Mouse (Mus musculus) neural tube, embryonic 11.5 days (tissue): ENCODE data around the gene Wdr5. TPM values are rescaled to one million over a fixed set of nuclear protein-coding genes. Genes with fewer than 3 reads are reported as not detected.

Experiments
- polyA plus RNA-seq: library from polyadenylated mRNA; unstranded; fragments of >200 nt; fragmentation: Nextera tagmentation; extraction: Ambion mirVana; gene quantifications from 2 replicates; pipeline ENCODE4 v1.2.1, GENCODE M21; 2014

The Wdr5 gene
- polyA plus RNA-seq, 1 experiment from 2014 or later: 69.1 TPM

Other genes with a start within 250 kb of the Wdr5 start
- 15.0 and 17.3 TPM in 2 replicates for gene Vav2, start 88.1 kb upstream of the Wdr5 start, polyA plus RNA-seq
- 15.8 and 16.2 TPM in 2 replicates for gene Brd3os, start 72.8 kb upstream of the Wdr5 start, polyA plus RNA-seq
- 198 and 204 TPM in 2 replicates for gene Brd3, start 7.5 kb upstream of the Wdr5 start, polyA plus RNA-seq
- gene Rxra, start 161.3 kb downstream of the Wdr5 start, polyA plus RNA-seq: 6.8 and 7.2 TPM in 2 replicates